Mouse (Mus musculus) cerebellum, postnatal 36 days (tissue): ENCODE measurements at regions not wholly inside any gene's neighbourhood (a gene's known extent, or its start where the extent isn't known, plus 50 kb on each side); places are given as distances from the start of the nearest gene placed in this dataset.

Experiments
- DNase-seq, 2 experiments: peaks; one replicate each; pipeline ENCODE4 v3.0.0; 2021 to 2022; ENCODE audit warnings: mixed read lengths in 2 of 2

DNA sequence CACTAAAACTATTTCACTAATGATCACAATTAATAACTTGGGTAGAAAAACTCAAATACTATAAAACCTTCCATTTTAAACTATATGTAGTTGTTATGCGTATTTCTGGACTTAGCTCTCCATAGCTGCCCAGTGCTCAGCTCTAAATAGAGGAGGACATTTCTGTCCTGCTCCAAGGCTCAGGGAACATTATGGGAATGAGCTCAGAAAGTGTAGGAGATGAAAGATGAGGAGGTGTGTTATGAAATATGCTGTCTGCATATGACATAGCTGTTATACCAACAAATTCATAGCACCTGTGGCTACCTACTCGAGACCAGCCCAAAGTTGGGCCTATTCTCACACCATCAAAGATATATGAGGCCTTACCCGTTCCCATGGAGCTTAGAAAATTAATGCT is 106.3 kb downstream of the Aldh8a1 start:
- DNase-seq: no peak

DNA sequence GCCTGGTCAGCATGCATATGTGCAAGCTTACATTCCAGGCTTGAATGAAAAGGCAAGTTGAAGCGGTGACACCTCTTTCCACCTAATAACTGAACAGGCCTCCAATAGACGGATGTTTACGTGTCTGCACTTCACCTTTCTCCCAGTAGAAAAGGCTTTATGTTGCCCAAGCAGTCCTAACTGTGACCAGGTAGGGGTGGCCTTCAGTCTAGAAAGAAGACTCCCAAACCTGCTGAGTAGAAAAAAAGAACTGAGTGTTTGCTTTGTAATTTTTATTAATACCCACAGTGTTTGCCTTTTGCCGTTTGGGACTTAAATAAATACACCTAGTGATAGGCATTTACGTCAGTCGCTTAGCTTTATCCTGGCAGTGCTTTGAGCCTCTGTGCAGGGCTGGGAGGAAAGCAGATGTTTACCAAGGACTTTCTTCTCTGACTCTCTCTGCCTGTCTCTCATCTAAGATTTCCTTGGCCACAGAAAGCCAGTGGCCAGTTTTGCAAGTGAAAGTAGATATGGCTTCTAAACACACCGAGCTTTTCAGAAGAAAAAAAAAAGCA is 104.5 kb upstream of the 1700020N01Rik start:
- DNase-seq: no peak

DNA sequence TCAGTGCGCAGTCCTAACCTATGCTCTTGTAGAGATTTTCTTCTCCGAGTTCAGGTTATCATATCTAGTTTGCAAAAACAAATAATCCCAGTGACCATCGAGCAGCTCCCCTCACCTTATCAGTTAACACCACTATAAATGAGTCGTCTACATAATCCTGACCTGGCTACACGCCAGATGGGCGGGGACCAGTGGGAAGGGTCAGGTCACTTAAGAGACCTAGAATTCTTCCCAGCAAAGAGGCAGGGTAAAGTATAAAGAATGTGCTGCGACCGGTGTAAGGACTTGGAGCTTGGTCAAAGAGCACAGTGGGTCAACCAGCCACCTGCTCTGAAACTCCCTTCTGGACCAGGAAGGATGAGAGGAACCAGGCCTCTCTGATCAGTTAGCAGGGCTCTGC is 102.0 kb upstream of the 1700020N01Rik start:
- no peak for DNase-seq

DNA sequence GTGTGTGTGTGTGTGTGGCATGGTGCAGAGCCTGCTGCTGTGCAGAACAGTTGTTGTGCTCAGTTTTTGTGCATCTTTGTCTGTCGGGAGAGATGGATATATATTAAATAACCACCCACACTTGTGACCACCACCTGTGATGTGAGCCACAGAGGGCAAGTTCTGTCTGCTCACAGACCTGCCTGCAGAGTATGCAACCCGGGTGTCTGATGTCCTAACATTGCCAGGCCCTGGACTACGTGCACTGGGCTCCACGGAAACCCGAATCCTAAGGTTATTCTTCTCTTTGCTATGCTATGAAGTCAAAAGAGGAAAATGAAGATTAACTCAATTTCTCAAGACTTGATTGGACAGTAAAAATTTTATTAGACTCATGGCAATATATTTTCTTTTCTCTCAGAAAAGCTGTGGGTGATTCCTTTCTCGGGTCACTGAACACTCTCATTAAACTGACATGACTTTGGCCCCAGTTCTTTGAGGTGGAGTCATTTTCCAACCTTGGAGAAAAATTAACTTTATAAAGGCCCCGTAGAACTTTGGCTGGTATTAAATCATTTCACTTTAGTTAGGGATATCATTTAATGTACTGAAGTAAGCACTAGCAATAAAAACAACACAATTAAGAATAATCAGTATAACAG is 100.6 kb upstream of the 1700020N01Rik start:
- DNase-seq: no peak

DNA sequence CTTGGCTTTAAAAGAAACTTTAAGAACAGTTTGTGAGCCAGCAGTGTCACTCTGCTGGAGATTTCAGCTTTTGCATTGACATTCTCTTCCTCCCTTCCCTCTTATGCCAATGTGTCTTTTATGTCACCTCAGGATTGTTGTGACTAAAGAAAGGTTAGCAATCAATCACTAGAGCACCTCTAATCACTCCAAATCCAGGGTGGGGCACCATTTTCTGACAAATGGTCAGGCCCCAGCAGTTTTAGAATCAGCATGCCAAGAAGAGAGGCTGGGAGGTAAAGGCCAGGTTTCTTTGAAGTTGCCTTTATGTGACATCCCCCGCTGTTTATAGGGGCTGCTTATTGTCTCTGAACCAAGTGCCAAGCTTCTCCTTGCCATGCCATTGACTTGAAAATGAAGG is 98.4 kb upstream of the 1700020N01Rik start:
- DNase-seq: no peak

DNA sequence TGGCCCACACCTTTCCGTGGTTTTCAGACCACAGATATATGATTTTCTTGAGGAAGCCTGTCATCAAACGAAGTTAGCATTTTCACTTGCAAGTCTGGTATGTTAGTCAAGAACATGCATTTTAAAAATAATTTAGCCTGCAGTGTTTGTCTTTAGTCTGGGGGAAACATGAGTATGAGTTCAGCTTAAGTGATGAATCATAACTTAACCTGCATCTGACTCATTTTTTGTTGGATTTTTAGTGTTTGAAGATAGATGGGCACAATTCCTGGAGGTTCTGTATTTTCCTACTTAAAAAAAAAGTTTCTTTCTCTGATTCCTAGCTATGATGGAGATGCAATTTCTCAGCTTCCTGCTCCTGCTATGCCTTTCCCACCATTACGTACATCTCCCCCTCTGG is 95.8 kb upstream of the 1700020N01Rik start:
- no peak for DNase-seq

GRCm38 (mm10) chr10:21498143-21498542 is 94.8 kb upstream of the 1700020N01Rik start:
- DNase-seq: no peak

DNA sequence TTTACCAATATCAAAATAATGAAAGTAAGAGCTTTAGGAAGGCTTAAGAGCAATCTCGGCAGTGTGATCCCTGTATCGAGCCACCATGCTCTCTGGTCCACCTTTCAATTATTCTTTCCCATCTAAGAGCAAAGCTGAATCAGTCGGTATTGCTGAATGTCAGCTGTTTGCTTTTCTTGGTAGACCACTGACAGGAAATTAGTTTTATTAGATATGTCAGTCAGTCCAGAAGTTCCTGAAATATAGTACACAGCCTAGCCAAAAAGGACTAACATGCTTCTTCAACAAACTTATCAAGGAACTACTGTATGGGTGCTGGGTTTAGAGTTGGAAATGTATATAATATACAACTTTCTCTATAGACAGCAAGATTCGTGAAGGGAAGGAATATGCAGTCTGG is 91.3 kb upstream of the 1700020N01Rik start:
- DNase-seq: no peak

- no peak for DNase-seq
Observed at GRCm38 (mm10) chr10:21504431-21504830, 88.5 kb upstream of the 1700020N01Rik start.

GRCm38 (mm10) chr10:21511386-21511785 is 81.6 kb upstream of the 1700020N01Rik start:
- DNase-seq: no peak

DNA sequence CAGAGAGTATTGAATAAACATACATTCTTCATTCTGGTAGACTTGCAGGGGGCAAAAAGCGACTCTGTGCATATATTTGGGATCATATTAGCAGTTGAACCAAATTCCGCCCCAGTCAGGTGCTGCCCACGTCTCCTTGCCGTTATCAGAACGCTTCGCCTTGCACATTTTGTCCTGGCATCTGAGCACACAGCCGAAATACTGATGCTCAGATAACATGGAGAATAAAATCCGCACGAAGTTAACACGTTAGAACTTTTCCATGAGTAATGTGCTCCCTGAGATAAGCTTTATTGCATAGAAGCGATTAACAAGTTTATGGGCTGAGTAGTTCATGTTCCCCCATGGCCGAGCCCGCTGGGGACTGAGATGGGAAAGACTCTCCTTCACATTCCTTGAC is 80.5 kb upstream of the 1700020N01Rik start:
- DNase-seq: no peak

DNA sequence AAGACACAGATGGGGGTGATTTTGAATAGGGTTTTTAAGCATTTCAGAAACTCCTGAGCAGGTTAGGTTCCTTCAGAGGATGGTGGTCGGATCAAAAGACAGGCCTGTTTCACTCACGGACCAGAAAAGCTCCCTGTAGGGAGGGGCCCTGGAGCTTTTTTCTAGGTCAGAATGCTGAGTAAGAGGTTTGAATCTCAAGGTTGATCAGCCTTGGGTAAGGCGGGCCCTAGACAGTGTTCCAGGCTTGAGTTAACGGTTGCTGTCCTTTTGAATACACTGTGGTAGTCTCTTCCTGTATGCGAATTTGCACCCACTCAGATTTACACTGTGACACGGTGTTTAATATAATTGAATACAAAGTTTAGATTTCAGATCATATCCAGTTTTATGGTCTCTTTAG is 75.2 kb upstream of the 1700020N01Rik start:
- no peak for DNase-seq

- DNase-seq: no peak
Observed at GRCm38 (mm10) chr10:21520854-21521253, 72.1 kb upstream of the 1700020N01Rik start.

GRCm38 (mm10) chr10:21525555-21525954 is 67.4 kb upstream of the 1700020N01Rik start:
- no peak for DNase-seq

- DNase-seq: no peak
Observed at GRCm38 (mm10) chr10:21528396-21528795, 64.5 kb upstream of the 1700020N01Rik start.

DNA sequence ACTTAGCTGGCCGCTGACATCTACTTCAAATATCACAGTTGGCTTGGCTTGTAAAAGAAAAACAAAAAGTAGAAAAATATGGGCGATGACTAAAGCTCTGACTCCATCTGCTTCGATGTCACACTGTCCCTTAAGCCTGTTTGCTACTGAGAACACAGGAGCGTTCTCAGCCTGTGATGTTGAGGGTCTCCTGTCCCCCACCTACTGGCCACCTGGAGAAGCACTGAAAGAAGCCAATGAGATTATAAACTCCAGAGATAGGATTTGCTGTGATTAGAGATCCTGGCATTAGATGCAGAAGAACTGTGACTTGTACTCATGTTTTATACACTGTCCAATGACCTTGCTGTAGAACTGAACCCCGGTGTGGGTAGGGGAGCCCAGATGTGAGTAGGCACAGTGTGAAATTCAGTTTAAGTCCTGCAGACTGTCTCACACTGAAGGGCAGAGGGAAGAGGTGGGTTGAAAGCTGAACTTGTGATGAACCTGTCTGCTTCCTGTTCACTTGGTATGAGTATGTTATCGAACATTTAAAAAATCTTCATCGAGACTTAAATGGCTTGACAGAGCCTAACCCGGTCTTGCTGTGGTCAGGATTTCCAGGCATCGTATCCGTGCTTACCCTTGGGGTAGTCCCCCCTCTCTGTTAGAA is 63.7 kb upstream of the 1700020N01Rik start:
- no peak for DNase-seq

- no peak for DNase-seq
Observed at GRCm38 (mm10) chr10:21532142-21532541, 60.8 kb upstream of the 1700020N01Rik start.

DNA sequence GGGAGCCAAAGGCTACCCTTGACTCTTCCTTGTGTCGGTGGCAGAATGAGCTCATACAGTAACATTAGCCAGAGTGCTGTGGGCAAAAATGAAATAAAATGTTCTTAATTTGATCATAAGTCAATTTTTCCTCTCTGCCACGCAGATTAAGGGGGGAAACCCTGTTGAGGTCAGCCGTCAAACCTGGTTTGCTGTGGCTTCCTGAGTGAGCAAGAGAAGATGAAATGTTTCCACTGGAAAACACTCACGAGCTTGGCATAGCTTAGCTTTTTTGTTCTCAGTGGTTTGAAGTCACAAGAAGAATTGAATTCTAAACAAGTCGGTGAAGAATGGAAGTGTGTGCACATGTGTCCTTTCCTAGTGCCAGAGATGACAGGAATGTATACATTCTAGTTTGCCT is 57.3 kb upstream of the 1700020N01Rik start:
- DNase-seq: no peak

GRCm38 (mm10) chr10:21538481-21538880 is 54.5 kb upstream of the 1700020N01Rik start:
- no peak for DNase-seq
